Mouse (Mus musculus) midbrain, embryonic 14.5 days (tissue): ENCODE results near the gene Crygd. TPM values are rescaled to one million over a fixed set of nuclear protein-coding genes. Genes with fewer than 3 reads are reported as not detected.

Experiments
- ATAC-seq: fragments of 200-750 bp; cut with Nextera tagmentation; 2 replicates; pipeline ENCODE4 v1.8.0; 2017; ENCODE audit warnings: moderate number of reproducible peaks, moderate library complexity; ENCODE audit not compliant: low FRiP score, low TSS enrichment
- DNase-seq: peaks from one replicate; pipeline ENCODE4 v3.0.0-alpha.2; 2015
- H3K27ac ChIP-seq: fragments of 300-500 bp; sonication (generic); replicated peaks from 2 replicates; pipeline ENCODE4 v1.5.1; 2014; ENCODE audit warnings: mild to moderate bottlenecking, low read depth, low read length, moderate library complexity
- H3K27me3 ChIP-seq: fragments of 300-500 bp; sonication (generic); 2 replicates; pipeline ENCODE4 v1.6.1; 2014; ENCODE audit warnings: low read length, control low read depth, mixed read lengths; ENCODE audit not compliant: control insufficient read depth, insufficient read depth
- H3K36me3 ChIP-seq: fragments of 300-500 bp; sonication (generic); 2 replicates; pipeline ENCODE4 v1.6.1; 2014; ENCODE audit warnings: low read length, control low read depth; ENCODE audit not compliant: control insufficient read depth, insufficient read depth
- H3K4me1 ChIP-seq: fragments of 300-500 bp; sonication (generic); 2 replicates; pipeline ENCODE4 v1.6.1; 2014; ENCODE audit warnings: mild to moderate bottlenecking, antibody characterized with exemption, low read length, control low read depth; ENCODE audit not compliant: control insufficient read depth, insufficient read depth
- H3K4me2 ChIP-seq: fragments of 300-500 bp; sonication (generic); 2 replicates; pipeline ENCODE4 v1.6.1; 2014; ENCODE audit warnings: mild to moderate bottlenecking, low read length, moderate library complexity
- H3K4me3 ChIP-seq: fragments of 300-500 bp; sonication (generic); replicated peaks from 2 replicates; pipeline ENCODE4 v1.5.1; 2014; ENCODE audit warnings: low read depth, low read length
- H3K9ac ChIP-seq: fragments of 300-500 bp; sonication (generic); replicated peaks from 2 replicates; pipeline ENCODE4 v1.6.1; 2014; ENCODE audit warnings: mild to moderate bottlenecking, low read length, moderate library complexity
- H3K9me3 ChIP-seq: fragments of 300-500 bp; sonication (generic); 2 replicates; pipeline ENCODE4 v1.6.1; 2016; ENCODE audit warnings: low read length, control low read depth, mixed read lengths; ENCODE audit not compliant: control insufficient read depth
- WGBS: fragments of 180-500 bp; shearing (Covaris S2); extraction: QIAGEN DNeasy Blood & Tissue Kit; methylation state at CpG from one replicate; pipeline ENCODE4 v1.1.7; 2014; 5-methylcytosine and 5-hydroxymethylcytosine counted together
- polyA plus RNA-seq: library from polyadenylated mRNA; unstranded; fragments of >200 nt; fragmentation: Nextera tagmentation; extraction: Ambion mirVana; gene quantifications from 2 replicates; pipeline ENCODE4 v1.2.1, GENCODE M21; 2014

Crygd gene
- polyA plus RNA-seq, 1 experiment from 2014 or later, result not detected

GRCm38 (mm10) chr1:65035513-65035912 is 27.7 kb downstream of the Crygd start:
- no peak for ATAC-seq
- DNase-seq, result no peak
- Histone ChIP-seq H3K9me3 (no peaks in the 10 kb centered on the region), H3K36me3 (no peaks in the 10 kb centered on the region), H3K4me2 (no peak overlapping the region), H3K9ac (no peak overlapping the region), H3K4me3 (no peak overlapping the region), H3K27ac (no peak overlapping the region), H3K4me1 (no peaks in the 10 kb centered on the region), H3K27me3 (no peaks in the 10 kb centered on the region)
- 36% methylated on average over 3 of the region's 3 CpGs for WGBS

GRCm38 (mm10) chr1:65032641-65033040 is 30.6 kb downstream of the Crygd start, which contains the start of gene Akr1cl:
Akr1cl (minus strand) TSS chr1:65032759.
- no peak for DNase-seq
- H3K9me3 ChIP-seq, result no peaks in the 10 kb centered on the region
- H3K27ac ChIP-seq, result no peak within 1 kb of the TSS
- H3K36me3 ChIP-seq, result no peaks in the 10 kb centered on the region
- ATAC-seq, result no peak
- H3K4me3 ChIP-seq, result no peak within 1 kb of the TSS
- H3K4me1 ChIP-seq, result no peaks in the 10 kb centered on the region
- no peaks in the 10 kb centered on the region for H3K27me3 ChIP-seq
- H3K9ac ChIP-seq, result no peak within 1 kb of the TSS
- no peak within 1 kb of the TSS for H3K4me2 ChIP-seq

GRCm38 (mm10) chr1:65028206-65028605 is 35.0 kb downstream of the Crygd start:
- Histone ChIP-seq H3K4me2 (no peak overlapping the region), H3K9ac (no peak overlapping the region), H3K27me3 (no peaks in the 10 kb centered on the region), H3K9me3 (no peaks in the 10 kb centered on the region), H3K27ac (no peak overlapping the region), H3K4me3 (no peak overlapping the region), H3K36me3 (no peaks in the 10 kb centered on the region), H3K4me1 (no peaks in the 10 kb centered on the region)
- DNase-seq (no peak), ATAC-seq (no peak)
- WGBS, result 70% methylated on average over 9 of the region's 9 CpGs

GRCm38 (mm10) chr1:65012726-65013125 is 50.5 kb downstream of the Crygd start:
- no peak for DNase-seq
- Histone ChIP-seq H3K4me3 (no peak overlapping the region), H3K9ac (no peak overlapping the region), H3K4me2 (no peak overlapping the region), H3K9me3 (no peaks in the 10 kb centered on the region), H3K36me3 (no peaks in the 10 kb centered on the region), H3K27me3 (no peaks in the 10 kb centered on the region), H3K4me1 (no peaks in the 10 kb centered on the region), H3K27ac (no peak overlapping the region)
- ATAC-seq, result no peak
- 85% methylated on average over 4 of the region's 4 CpGs for WGBS

Other genes starting within 250 kb of the Crygd start
- gene Plekhm3, start 106.6 kb downstream of the Crygd start, polyA plus RNA-seq, result 11.7 and 12.3 TPM in 2 replicates
- gene Akr1cl, start 30.7 kb downstream of the Crygd start, polyA plus RNA-seq, result not detected in 2 replicates
- gene Cryge, start 12.3 kb downstream of the Crygd start, polyA plus RNA-seq, result not detected in 2 replicates
- not detected in 2 replicates for gene Crygc, start 10.2 kb upstream of the Crygd start, polyA plus RNA-seq
- gene Crygb, start 18.8 kb upstream of the Crygd start, polyA plus RNA-seq, result not detected in 2 replicates
- gene Cryga, start 39.9 kb upstream of the Crygd start, polyA plus RNA-seq, result not detected in 2 replicates
- gene Gm28845, start 56.1 kb upstream of the Crygd start, polyA plus RNA-seq, result not detected in 2 replicates
- 0.57 and 0.80 TPM in 2 replicates for gene D630023F18Rik, start 59.8 kb upstream of the Crygd start, polyA plus RNA-seq
- 494 and 592 TPM in 2 replicates for gene Idh1, start 123.0 kb upstream of the Crygd start, polyA plus RNA-seq
- 18.8 and 22.4 TPM in 2 replicates for gene Pikfyve, start 123.2 kb upstream of the Crygd start, polyA plus RNA-seq
- gene Pth2r, start 218.6 kb upstream of the Crygd start, polyA plus RNA-seq, result 0.93 and 1.1 TPM in 2 replicates